Mouse (Mus musculus) c-Kit-negative CD71-positive TER-119-positive erythroid progenitor cells, embryonic 14.5 days (primary cell): Measurements from ENCODE around the gene Zfp638.
A peak's percentile ranks its signal among the peaks of the same experiment; 100 is the strongest.

ENCODE experiments used
- DNase-seq: peaks from one replicate; pipeline ENCODE4 v3.0.0-alpha.2; 2013; ENCODE audit warnings: low read depth, low spot score

Gene Zfp638

GRCm38 (mm10) chr6:83890281-83891015 is 23.5 kb downstream of the Zfp638 start:
- DNase-seq: no peak

- no peak for DNase-seq
These were observed 24.3 kb downstream of the Zfp638 start for GRCm38 (mm10) chr6:83891251-83891650.

- no peak for DNase-seq
These were observed 24.8 kb downstream of the Zfp638 start for GRCm38 (mm10) chr6:83891687-83892086.

DNA sequence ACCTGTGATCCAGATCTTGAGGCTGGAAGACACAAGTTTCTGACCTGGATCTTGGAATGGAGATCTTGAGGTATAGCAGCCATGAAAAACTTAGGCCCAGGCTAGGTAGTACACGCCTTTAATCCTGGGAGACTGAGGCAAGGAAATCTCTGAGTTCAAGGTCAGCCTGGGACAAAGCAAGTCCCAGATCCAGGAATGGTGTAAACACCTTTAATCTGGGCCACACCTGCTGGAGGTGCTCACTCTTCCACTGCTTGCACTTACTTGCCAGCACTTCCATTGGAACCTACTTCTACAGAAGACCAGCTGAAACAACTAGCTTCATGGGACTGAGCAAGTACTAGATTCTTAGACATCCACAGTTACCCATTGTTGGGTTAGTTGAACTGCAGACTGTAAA is 26.2 kb downstream of the Zfp638 start:
- DNase-seq: no peak

GRCm38 (mm10) chr6:83893584-83893983 is 26.7 kb downstream of the Zfp638 start:
- no peak for DNase-seq

DNA sequence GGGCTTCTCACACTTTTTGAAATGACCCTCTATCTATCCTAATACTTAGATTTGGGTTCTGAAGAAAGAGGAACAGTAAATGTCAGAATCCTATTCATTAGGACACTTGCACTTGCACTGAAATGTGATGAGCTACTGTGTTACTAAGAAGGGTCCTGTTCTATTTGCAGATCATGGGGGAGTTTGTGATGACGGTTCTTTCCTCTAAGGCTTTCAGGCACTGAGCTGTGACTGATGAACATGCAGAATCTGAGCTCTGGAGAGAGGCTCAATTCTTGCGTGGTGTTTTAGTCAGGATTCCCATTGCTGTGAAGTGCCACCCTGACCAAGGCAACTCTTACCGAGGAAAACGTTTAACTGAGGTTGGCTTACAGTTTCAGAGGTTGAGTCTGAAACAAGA is 32.2 kb downstream of the Zfp638 start:
- no peak for DNase-seq

DNA sequence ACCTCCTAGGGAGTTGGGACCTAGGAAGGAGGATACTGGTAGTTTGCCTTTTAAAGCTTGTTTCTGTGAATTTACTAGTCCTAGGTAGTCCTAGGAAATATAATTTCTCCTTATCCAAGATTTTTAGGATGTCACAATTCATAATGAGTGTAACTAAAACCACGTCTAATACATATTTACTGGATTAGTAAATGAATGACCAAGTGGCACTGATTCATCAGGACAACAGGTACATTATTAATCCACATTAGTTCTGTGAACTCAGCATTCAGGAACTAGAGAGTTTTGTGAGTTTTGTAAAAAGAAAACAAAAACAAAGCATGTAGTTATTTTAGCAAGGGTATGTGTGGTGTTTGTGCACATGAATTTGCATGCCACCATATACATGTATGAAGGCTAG is 38.4 kb downstream of the Zfp638 start:
- no peak for DNase-seq

GRCm38 (mm10) chr6:83906659-83907058 is 39.8 kb downstream of the Zfp638 start:
- DNase-seq: no peak

DNA sequence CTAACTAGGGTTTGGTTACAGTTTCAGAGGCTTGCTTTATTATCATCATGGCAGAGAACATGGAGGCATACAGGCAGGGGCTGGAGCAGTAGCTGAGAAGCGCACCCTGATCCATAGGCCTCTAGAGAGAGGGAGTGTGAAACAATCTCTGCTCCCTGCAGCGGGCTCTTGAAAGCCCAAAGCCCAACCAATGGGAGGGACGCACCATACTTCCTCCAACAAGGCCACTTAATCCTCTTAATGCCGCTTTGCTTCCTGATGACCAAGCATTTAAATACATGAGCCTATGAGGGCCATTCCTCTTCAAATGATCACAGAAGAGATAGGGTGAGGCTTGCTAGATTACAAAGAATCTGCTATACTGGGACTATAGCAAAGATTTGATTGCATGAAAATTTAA is 41.5 kb downstream of the Zfp638 start:
- no peak for DNase-seq

- no peak for DNase-seq
These were observed 46.8 kb downstream of the Zfp638 start for GRCm38 (mm10) chr6:83913710-83914109.

- peak; percentile 99 for DNase-seq
These were observed 47.3 kb downstream of the Zfp638 start for GRCm38 (mm10) chr6:83914183-83914719.

DNA sequence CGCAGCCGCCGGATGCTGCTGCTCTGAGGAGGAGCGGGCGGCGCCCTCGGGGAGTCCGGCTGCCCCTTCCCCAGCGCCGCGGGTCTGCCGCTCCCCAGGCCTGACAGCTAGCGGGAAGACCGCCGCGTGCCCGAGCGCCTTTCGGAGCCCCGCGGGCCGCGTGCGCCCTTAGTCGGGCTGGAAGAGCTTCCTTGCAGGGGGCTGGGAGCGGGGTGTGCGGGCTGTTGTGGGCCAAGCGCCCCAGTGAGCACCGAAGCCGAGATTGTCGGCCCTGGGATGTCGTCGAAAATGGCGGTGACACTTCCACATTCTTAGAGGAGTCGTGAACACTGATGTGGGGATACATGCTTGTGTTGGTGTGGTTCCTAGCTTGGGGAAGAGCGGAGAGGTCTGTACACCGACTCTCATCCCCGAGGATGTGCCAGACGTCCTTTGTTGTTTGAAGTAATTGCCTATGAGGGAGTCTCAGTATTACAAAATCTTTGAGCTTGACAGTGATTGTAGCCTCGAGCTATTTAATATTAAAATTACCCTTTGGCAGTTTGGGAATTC is 47.9 kb downstream of the Zfp638 start:
- peak; percentile 39 for DNase-seq

GRCm38 (mm10) chr6:83927418-83927817 is 60.5 kb downstream of the Zfp638 start:
- no peak for DNase-seq

- DNase-seq: no peak
These were observed 61.3 kb downstream of the Zfp638 start for GRCm38 (mm10) chr6:83928225-83928624.

DNA sequence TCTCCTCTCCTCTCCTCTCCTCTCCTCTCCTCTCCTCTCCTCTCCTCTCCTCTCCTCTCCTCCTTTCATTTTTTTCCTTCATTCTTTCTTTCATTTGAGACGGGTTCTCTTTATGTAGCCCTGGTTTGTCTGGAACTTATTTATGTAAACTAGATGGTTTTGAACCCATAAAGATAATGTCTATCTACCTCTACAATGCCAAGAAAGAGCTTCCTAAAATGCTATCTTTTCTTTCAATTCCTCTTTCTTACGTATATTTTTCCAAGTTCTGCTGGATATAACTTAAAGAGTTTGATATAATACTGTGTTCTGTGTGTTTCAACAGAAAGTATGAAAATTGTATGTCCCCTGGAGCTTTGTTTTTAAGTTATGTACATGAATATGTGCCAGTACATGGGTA is 72.6 kb downstream of the Zfp638 start:
- DNase-seq: no peak

DNA sequence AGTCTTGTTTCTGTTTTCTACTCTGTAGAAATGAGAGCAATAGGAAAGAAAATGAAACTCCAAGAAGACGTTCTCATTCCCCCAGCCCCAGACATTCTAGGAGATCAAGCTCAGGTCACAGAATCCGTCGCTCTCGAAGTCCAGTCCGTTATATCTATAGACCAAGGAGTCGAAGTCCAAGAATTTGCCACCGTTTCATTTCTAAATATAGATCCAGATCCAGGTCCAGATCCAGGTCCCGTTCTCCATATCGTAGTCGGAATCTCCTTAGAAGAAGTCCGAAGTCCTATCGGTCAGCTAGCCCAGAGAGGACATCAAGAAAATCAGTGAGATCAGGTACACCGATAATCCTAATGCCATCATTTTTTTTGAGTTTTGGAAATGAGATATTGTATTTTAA is 75.9 kb downstream of the Zfp638 start:
- DNase-seq: no peak

- no peak for DNase-seq
These were observed 86.7 kb downstream of the Zfp638 start for GRCm38 (mm10) chr6:83953603-83954002.

GRCm38 (mm10) chr6:83987642-83988041 is 120.7 kb downstream of the Zfp638 start:
- no peak for DNase-seq

DNA sequence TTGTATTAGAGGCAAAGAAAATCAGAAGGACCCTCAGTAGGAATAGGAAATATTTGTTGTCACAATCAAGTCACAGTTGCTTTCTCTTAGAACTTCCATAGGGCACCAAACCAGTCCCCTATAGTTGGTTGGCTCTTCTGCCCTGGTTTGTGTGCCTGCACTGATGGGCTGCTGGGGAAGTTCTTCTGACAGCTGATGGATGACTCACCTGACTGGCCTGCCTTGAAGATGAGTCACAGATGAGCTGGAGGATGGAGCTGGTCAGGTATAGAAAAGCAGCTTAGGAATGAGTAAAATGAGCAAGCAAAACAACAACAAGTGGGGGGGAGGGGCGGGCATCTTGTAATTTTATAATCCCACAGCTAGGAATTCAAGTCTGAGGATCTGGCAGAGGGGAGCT is 135.8 kb downstream of the Zfp638 start:
- DNase-seq: no peak

DNA sequence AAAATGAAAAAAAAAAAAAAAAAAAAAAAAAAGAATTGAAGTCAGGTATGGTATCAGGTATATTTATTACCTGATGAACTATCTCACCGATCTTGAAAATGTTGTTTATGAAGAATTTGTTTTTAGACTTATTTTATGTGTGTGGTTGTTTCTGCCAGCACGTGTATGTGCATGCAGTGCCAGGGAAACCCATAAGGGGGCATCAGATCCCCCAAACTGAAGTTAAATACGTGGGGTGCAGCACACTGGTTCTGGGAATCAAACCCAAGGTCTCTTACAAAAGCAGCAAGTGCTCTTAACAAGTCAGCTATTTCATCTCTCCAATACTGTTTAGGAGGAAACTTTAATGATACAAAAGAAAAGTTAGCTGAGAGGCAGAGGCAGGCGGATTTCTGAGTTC is 137.4 kb downstream of the Zfp638 start:
- no peak for DNase-seq

DNA sequence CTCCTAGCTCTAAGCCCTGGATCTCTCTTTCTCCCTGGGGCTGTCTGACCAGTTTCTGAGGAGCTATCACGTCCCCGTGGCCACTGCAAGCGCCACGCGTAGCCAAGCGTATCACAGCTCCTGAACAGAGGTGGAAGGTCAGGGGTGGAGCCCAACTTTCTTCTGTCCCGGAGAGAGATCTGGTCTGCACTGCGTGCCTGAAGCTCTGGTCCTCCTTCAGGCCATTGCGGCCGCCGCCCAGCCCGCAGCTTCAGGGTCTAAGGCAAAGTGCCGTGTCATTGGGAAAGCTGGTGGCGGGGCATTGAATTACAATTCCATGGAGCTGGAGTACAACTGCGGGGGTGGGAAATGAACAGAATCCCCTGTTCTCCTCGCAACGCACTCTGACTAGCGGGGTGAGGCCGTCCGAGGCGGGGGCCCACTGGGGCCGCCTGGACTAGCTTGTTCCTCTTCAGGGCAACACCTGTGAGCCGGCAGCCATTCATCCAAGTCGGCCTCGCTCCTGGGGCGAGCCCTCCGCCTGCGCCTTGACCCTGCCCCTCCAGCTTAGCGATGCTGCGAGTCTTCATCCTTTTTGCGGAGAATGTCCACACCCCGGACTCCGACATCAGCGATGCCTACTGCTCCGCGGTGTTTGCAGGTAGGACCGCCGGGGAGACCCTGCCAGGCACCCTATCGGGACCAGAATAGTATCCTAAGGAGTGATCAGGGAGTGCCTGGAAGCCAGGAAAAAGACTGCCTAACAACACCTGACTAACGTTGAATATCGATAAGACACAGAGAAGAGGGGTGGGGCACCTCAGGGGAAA is 141.7 kb downstream of the Zfp638 start, which contains the start of gene Dysf:
TSS of gene Dysf (plus strand) at position 228 of the 809 bp plus-strand sequence.
- no peak for DNase-seq

DNA sequence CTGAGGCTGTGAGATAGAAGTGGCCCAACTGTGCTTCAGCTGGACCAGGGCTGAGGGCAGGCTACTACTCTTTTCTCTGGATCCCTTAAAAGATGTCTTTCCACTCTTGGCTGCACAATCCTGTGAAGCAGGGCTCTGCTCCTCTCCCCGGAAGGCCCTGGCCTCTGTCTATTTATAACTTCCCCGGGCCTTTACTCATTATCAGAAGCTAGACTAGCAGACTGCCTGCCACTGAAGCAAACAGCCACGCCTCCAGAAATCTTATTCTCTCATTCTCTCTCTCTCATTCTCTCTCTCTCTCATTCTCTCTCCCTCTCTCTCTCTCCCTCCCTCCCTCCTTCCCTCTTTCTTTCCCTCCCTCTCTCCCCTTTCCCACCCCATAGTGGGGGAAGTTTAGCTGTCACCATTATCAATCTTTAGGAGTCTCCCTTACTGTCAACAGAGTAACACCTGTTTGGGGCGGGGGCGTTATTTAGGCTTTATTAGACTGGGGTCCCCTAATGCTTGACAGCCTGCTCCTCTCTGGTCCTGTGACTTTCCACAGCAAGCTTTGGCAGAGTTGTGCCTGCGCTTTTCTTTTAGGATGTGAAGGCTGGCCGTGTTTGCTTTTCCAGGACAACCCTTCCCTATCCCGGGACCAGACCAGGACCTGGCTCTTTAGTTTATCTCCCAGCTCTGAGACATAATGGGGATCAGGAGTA is 142.4 kb downstream of the Zfp638 start:
- DNase-seq: no peak
